Mouse (Mus musculus) kidney, embryonic 16.5 days (tissue): ENCODE results near the gene Trappc6b. TPM values are rescaled to one million over a fixed set of nuclear protein-coding genes. Genes with fewer than 3 reads are reported as not detected.
A peak's percentile ranks its signal among the peaks of the same experiment; 100 is the strongest.
"Not testable (repeated sequence)": the region's sequence is repeated elsewhere in the genome, so short reads cannot be mapped to it uniquely, and the experiment has no call there.

Experiments used
- ATAC-seq: fragments of 200-750 bp; cut with Nextera tagmentation; 2 replicates; pipeline ENCODE4 v1.8.0; 2017; ENCODE audit warnings: moderate TSS enrichment; ENCODE audit not compliant: low FRiP score, low TSS enrichment
- H3K27ac ChIP-seq: fragments of 300-500 bp; sonication (generic); 2 replicates; pipeline ENCODE4 v1.5.1; 2014; ENCODE audit warnings: low read length
- H3K27me3 ChIP-seq: fragments of 300-500 bp; sonication (generic); 2 replicates; pipeline ENCODE4 v1.6.1; 2014; ENCODE audit warnings: low read length, control low read depth, mixed read lengths; ENCODE audit not compliant: insufficient read depth
- H3K36me3 ChIP-seq: fragments of 300-500 bp; sonication (generic); 2 replicates; pipeline ENCODE4 v1.6.1; 2014; ENCODE audit warnings: low read length, control low read depth, mixed read lengths; ENCODE audit not compliant: insufficient read depth
- H3K4me1 ChIP-seq: fragments of 300-500 bp; sonication (generic); 2 replicates; pipeline ENCODE4 v1.6.1; 2014; ENCODE audit warnings: low read length, control low read depth, mixed read lengths; ENCODE audit not compliant: insufficient read depth
- H3K4me2 ChIP-seq: fragments of 300-500 bp; sonication (generic); replicated peaks from 2 replicates; pipeline ENCODE4 v1.6.1; 2014; ENCODE audit warnings: low read depth, low read length
- H3K4me3 ChIP-seq: fragments of 300-500 bp; sonication (generic); 2 replicates; pipeline ENCODE4 v1.5.1; 2014; ENCODE audit warnings: mild to moderate bottlenecking, low read length
- H3K9ac ChIP-seq: fragments of 300-500 bp; sonication (generic); replicated peaks from 2 replicates; pipeline ENCODE4 v1.6.1; 2014; ENCODE audit warnings: low read length
- H3K9me3 ChIP-seq: fragments of 300-500 bp; sonication (generic); 2 replicates; pipeline ENCODE4 v1.6.1; 2016; ENCODE audit warnings: low read length, control low read depth
- WGBS: fragments of 180-500 bp; shearing (Covaris S2); extraction: QIAGEN DNeasy Blood & Tissue Kit; methylation state at CpG from one replicate; pipeline ENCODE4 v1.1.7; 2014; 5-methylcytosine and 5-hydroxymethylcytosine counted together
- polyA plus RNA-seq: library from polyadenylated mRNA; unstranded; fragments of >200 nt; fragmentation: Nextera tagmentation; extraction: Ambion mirVana; gene quantifications from 2 replicates; pipeline ENCODE4 v1.2.1, GENCODE M21; 2015

The Trappc6b gene
- polyA plus RNA-seq, 1 experiment from 2014 or later = 94.4 TPM

GRCm38 (mm10) chr12:59058242-59058641 lies 3.0 kb downstream of the Trappc6b start:
- H3K27ac ChIP-seq, H3K4me2 ChIP-seq, H3K9ac ChIP-seq, H3K27me3 ChIP-seq, H3K4me3 ChIP-seq, ATAC-seq, H3K9me3 ChIP-seq: not testable (repeated sequence)
- Histone ChIP-seq H3K36me3 (peaks cover 31% of the 10 kb centered on the region), H3K4me1 (peaks cover 12% of the 10 kb centered on the region)
- WGBS = 82% methylated on average over 5 of the region's 5 CpGs

- peaks cover 12% of the 10 kb centered on the region for H3K4me1 ChIP-seq
- H3K4me2 ChIP-seq = no peak overlapping the region
- H3K9ac ChIP-seq = no peak overlapping the region
- H3K9me3 ChIP-seq = no peaks in the 10 kb centered on the region
- H3K36me3 ChIP-seq = peaks cover 33% of the 10 kb centered on the region
- H3K27ac ChIP-seq = no peak overlapping the region
- H3K27me3 ChIP-seq = no peaks in the 10 kb centered on the region
- H3K4me3 ChIP-seq = no peak overlapping the region
- WGBS = 98% methylated on average over 11 of the region's 11 CpGs
- ATAC-seq = no peak
Observed at GRCm38 (mm10) chr12:59056222-59056621, 5.0 kb downstream of the Trappc6b start.

GRCm38 (mm10) chr12:59055196-59055850 lies 5.9 kb downstream of the Trappc6b start:
- H3K9me3 ChIP-seq = no peaks in the 10 kb centered on the region
- H3K4me2 ChIP-seq = no peak overlapping the region
- no peaks in the 10 kb centered on the region for H3K27me3 ChIP-seq
- H3K27ac ChIP-seq = no peak overlapping the region
- 84% methylated on average over 4 of the region's 4 CpGs for WGBS
- H3K9ac ChIP-seq = no peak overlapping the region
- H3K4me3 ChIP-seq = no peak overlapping the region
- peaks cover 33% of the 10 kb centered on the region for H3K36me3 ChIP-seq
- peaks cover 11% of the 10 kb centered on the region for H3K4me1 ChIP-seq
- no peak for ATAC-seq

DNA sequence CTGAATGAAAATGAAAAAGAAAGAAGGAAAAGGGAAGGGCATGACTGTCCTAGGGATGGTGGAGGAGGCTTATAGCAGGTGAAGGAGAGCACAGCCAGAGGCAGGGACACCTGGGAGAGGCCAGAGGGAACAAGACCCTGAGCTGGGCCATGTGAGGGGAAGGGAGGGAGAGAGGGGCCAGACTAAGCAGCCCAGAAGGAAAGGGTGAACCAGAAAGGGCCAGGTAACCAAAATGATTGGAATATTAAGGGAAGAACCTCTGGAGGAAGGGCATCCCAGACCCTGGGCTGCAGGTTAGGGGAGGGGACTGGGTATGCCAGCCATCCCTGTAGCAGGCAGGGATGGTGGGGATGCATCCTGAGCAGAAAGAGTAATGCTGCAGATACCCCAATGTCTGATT lies 7.3 kb downstream of the Trappc6b start:
- ATAC-seq = no peak
- Histone ChIP-seq H3K4me1 (peaks cover 2% of the 10 kb centered on the region; the same call in 1 of the 2 replicates), H3K9ac (no peak overlapping the region), H3K36me3 (peaks cover 31% of the 10 kb centered on the region), H3K9me3 (no peaks in the 10 kb centered on the region), H3K27ac (no peak overlapping the region), H3K4me2 (no peak overlapping the region), H3K27me3 (no peaks in the 10 kb centered on the region), H3K4me3 (no peak overlapping the region)

- no peak for ATAC-seq
- 91% methylated on average over 5 of the region's 5 CpGs for WGBS
- Histone ChIP-seq H3K27me3 (no peaks in the 10 kb centered on the region), H3K9me3 (no peaks in the 10 kb centered on the region), H3K4me2 (no peak overlapping the region), H3K4me1 (no peaks in the 10 kb centered on the region), H3K4me3 (no peak overlapping the region), H3K9ac (no peak overlapping the region), H3K36me3 (peaks cover 29% of the 10 kb centered on the region), H3K27ac (no peak overlapping the region)
Observed at GRCm38 (mm10) chr12:59053166-59053565, 8.1 kb downstream of the Trappc6b start.

DNA sequence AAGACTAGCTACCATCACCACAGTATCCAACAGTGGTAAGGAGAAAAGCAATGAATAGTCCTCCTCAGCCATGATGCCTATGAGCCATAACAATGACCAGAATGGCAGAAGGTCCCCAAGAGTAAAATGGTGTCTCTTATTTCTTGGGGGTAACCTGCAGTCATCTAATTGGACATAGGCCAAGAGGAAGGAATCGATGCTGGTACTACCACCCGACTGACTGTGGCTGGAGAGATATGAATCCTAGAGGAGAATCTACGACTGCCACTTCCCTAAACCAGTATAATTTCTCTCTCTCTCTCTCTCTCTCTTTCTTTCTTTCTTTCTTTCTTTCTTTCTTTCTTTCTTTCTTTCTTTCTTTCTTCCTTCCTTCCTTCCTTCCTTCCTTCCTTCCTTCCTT lies 8.8 kb downstream of the Trappc6b start:
- Histone ChIP-seq H3K9me3 (no peaks in the 10 kb centered on the region), H3K27ac (no peak overlapping the region), H3K27me3 (no peaks in the 10 kb centered on the region), H3K4me3 (no peak overlapping the region), H3K9ac (no peak overlapping the region), H3K4me2 (no peak overlapping the region), H3K36me3 (peaks cover 28% of the 10 kb centered on the region), H3K4me1 (no peaks in the 10 kb centered on the region)
- no peak for ATAC-seq
- WGBS = 91% methylated on average over 3 of the region's 3 CpGs

DNA sequence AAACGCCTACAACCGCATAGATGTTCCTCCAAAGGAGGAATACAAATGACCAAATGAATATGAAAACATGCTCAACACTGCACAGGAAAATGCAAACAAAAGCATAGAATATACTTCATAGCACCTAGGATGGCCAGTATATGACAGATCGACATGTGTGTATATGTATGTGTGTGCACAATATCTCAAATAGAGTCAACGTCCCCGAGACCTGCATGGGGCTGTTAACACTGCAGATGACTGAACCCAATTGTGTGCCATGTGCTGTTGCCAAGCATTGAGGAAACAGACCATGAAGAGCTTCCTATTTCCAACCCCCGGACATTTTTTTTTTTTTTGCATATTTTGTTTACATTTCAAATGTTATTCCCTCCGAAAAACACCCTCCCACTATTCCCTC lies 20.4 kb downstream of the Trappc6b start:
- Histone ChIP-seq H3K4me3 (no peak overlapping the region), H3K4me1 (peaks cover 3% of the 10 kb centered on the region; the same call in 1 of the 2 replicates), H3K9ac (no peak overlapping the region), H3K9me3 (no peaks in the 10 kb centered on the region), H3K36me3 (peaks cover 29% of the 10 kb centered on the region), H3K27me3 (no peaks in the 10 kb centered on the region), H3K4me2 (no peak overlapping the region), H3K27ac (peak overlapping the region; percentile 89; the same call in 1 of the 2 replicates)
- peak; percentile 71 for ATAC-seq
- WGBS = 30% methylated on average over 7 of the region's 7 CpGs

DNA sequence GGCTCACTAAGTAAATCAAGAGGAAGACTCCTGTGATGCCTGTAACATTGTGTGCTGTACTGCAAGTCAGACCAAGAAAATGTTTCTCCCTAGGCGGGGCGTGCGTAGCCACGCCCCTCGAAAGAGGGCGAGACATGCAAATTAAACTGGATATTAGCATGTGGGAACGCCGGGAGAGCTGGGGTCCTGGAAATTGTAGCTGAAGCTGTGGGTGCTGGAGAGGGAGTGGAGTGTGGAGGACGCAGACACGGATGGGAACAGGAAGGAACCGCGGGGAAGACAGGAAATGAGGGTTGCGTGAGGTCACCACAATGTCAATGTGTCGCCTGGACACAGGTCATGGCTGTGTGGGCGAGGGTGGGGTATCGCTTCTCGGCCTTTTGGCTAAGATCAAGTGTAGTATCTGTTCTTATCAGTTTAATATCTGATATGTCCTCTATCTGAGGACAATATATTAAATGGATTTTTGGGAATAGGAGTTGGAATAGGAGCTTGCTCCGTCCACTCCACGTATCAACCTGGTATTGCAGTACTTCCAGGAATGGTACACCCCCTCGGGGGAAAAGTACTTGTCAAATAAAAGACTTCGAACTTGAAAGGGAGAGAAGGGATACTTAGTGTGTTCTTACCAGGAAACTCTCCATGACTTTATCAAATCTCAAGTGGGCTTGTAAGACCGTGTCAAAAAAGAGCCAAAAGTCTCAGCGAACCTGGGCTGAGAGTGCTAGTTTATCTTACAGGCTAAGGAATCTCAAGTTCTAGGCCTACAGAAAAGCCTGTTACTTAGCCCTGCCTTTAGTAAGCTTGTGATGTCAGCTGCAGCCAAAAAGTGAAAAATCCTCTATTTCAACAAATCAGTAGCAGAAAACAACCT lies 21.1 kb downstream of the Trappc6b start:
- Histone ChIP-seq H3K27ac (peak overlapping the region; percentile 89), H3K4me3 (peak overlapping the region; percentile 27), H3K4me1 (peaks cover 3% of the 10 kb centered on the region; the same call in 1 of the 2 replicates), H3K36me3 (peaks cover 24% of the 10 kb centered on the region), H3K9me3 (no peaks in the 10 kb centered on the region), H3K9ac (peak overlapping the region; percentile 46), H3K4me2 (peak overlapping the region; percentile 35), H3K27me3 (no peaks in the 10 kb centered on the region)
- ATAC-seq = peak; percentile 89
- WGBS = 6% methylated on average over 23 of the region's 23 CpGs

DNA sequence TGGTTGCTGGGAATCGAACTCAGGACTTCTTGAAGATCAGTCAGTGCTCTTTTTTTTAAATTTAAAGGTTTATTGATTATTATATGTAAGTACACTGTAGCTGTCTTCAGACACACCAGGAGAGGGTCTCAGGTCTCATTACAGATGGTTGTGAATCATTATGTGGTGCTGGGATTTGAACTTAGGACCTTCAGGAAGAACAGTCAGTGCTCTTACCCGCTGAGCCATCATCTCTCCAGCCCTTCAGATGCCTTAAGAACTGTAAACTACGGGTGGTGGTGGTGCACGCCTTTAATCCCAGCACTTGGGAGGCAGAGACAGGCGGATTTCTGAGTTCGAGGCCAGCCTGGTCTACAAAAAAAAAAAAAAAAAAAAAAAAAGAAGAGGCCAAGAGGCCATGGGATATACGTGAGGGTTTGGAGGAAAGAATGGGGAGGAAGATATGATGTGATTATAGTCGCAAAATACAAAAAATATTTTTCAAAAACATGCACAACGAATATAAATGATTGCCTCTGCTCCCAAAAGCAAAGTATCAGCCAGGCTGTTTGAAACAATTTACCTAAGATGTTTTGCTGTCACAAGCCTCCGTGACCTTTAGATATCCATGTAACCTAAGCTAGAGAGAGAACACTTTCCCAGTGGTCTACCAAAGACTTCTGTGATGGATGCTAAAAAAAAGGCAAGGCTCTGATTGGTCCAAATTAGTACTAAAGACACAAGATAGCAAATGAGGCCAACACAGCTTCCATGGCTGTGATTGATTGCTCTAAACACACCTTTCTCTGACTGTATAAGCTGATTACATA lies 21.9 kb downstream of the Trappc6b start:
- no peak for ATAC-seq
- no peaks in the 10 kb centered on the region for H3K9me3 ChIP-seq
- peaks cover 16% of the 10 kb centered on the region for H3K36me3 ChIP-seq
- peaks cover 3% of the 10 kb centered on the region; the same call in 1 of the 2 replicates for H3K4me1 ChIP-seq
- WGBS = 74% methylated on average over 10 of the region's 10 CpGs
- peak overlapping the region; percentile 35 for H3K4me2 ChIP-seq
- H3K27me3 ChIP-seq = no peaks in the 10 kb centered on the region
- peak overlapping the region; percentile 89; the same call in 1 of the 2 replicates for H3K27ac ChIP-seq
- H3K4me3 ChIP-seq = peak overlapping the region; percentile 27
- H3K9ac ChIP-seq = peak overlapping the region; percentile 46; the same call in 1 of the 2 replicates
